Mouse (Mus musculus): ENCODE data around the gene Lypd6b. TPM values are rescaled to one million over a fixed set of nuclear protein-coding genes. Genes with fewer than 3 reads are reported as not detected.
A peak's percentile ranks its signal among the peaks of the same experiment; 100 is the strongest.

The Lypd6b gene
- polyA plus RNA-seq, 1 experiment, result 10.7 TPM

- no peak for TF ChIP-seq POLR2A (IDR thresholded peaks at IDR 0.05; ENCODE audit: borderline replicate concordance, insufficient read depth, low read length)
- TF ChIP-seq CTCF (IDR thresholded peaks at IDR 0.05; ENCODE audit: borderline replicate concordance, insufficient read depth, low read depth, low read length), result no peak
- DNase-seq, result peak; percentile 84 to 91
- WGBS, result 32% methylated on average over 14 of the region's 14 CpGs
- Histone ChIP-seq H3K27me3 (ENCODE audit: control insufficient read depth, insufficient read depth, low read length) (no peaks in the 10 kb centered on the region), H3K4me1 (ENCODE audit: control insufficient read depth, insufficient read depth, low read length) (peaks cover 53% of the 10 kb centered on the region), H3K4me3 (replicated peaks; ENCODE audit: insufficient read depth, low read depth, low read length) (no peak overlapping the region), H3K27ac (ENCODE audit: insufficient read depth, low read length) (0 out of 2 replicates have a peak overlapping the region, but pooled peaks have one; percentile 6)
Measured at GRCm38 (mm10) chr2:49745094-49745781, 42.2 kb upstream of the Lypd6b start.

DNA sequence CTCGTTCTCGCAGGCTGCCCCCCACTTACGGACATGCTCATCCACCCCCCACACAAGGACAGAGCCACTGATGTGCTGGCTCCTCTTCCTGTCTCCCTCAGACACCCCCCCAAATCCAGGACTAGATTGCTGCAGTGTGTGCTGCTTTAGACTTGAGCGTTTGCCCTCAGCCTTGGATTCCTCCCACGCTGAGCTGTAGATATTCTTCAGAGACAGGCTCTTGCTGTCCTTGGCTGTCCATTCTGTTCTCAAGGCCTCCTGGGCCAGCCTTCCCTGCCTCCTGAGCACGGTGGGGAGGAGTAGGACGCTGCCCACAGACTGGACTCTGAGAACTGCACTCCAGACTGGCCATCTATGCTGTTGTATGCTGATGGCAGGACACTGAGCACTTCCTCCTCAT is 40.5 kb upstream of the Lypd6b start:
- no peak for TF ChIP-seq CTCF (IDR thresholded peaks at IDR 0.05; ENCODE audit: borderline replicate concordance, insufficient read depth, low read depth, low read length)
- no peak for TF ChIP-seq POLR2A (IDR thresholded peaks at IDR 0.05; ENCODE audit: borderline replicate concordance, insufficient read depth, low read length)
- 57% methylated on average over 7 of the region's 7 CpGs for WGBS
- no peak for DNase-seq
- H3K4me1 ChIP-seq (ENCODE audit: control insufficient read depth, insufficient read depth, low read length), result peaks cover 42% of the 10 kb centered on the region
- no peak overlapping the region for H3K27ac ChIP-seq (ENCODE audit: insufficient read depth, low read length)
- H3K4me3 ChIP-seq (replicated peaks; ENCODE audit: insufficient read depth, low read depth, low read length), result no peak overlapping the region
- H3K27me3 ChIP-seq (ENCODE audit: control insufficient read depth, insufficient read depth, low read length), result no peaks in the 10 kb centered on the region

DNA sequence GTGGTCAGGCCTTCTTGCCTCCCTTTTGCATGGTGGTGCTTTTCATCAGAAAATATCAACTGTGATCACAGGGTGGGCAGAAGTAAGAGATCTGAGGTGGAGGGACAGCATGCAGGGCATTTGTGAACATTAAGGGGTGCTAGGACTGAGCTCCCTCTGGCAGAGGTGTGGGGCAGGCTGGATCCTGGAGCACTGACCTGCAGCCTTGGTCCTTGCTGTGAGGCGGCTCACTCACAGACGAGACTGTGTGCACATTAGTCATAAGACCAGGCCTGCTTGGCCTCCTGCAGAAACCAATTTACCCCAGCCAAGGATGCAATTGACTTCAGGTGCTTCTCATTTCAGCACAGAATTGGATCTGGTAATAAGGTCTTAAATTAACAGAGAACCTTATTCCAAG is 39.8 kb upstream of the Lypd6b start:
- no peaks in the 10 kb centered on the region for H3K27me3 ChIP-seq (ENCODE audit: control insufficient read depth, insufficient read depth, low read length)
- H3K27ac ChIP-seq (ENCODE audit: insufficient read depth, low read length), result no peak overlapping the region
- TF ChIP-seq POLR2A (IDR thresholded peaks at IDR 0.05; ENCODE audit: borderline replicate concordance, insufficient read depth, low read length), result no peak
- no peak for TF ChIP-seq CTCF (IDR thresholded peaks at IDR 0.05; ENCODE audit: borderline replicate concordance, insufficient read depth, low read depth, low read length)
- WGBS, result 35% methylated on average over 2 of the region's 2 CpGs
- no peak overlapping the region for H3K4me3 ChIP-seq (replicated peaks; ENCODE audit: insufficient read depth, low read depth, low read length)
- peaks cover 38% of the 10 kb centered on the region for H3K4me1 ChIP-seq (ENCODE audit: control insufficient read depth, insufficient read depth, low read length)
- DNase-seq, result peak in 1 of 2 experiments; percentile 39

DNA sequence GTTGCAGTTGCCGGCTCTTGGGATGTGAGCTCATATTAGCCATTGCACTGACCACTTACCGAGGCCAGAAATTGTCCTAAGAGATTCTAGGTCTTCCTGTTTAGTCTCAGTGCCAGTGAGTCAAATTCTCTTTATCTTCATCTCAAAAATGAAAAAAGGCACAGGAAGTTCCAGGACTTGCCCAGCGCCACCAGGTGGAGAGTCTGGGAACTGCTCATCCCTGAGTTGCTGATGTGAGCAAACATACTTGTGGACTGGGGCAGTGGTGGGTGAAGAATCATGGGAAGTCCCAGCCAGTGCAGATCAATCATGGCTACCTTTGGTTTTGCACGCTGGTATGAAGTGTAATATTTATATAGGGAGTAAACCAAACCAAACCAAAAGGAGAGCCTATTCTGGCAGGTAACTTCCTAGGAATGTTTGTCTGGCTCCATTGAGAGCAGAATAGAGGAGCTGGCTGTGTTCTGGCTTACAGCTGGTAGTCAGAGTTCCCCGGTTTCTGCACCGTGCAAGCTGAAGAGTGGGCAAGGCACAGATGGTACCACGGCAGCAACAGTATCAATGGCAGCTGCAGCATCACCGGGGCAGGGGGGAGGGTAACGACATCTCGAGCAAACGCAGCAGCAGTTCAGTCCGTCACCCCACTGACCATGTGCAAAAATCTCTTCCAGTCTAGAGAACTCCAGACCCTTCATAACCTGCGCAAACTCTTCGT is 38.7 kb upstream of the Lypd6b start:
- TF ChIP-seq CTCF (IDR thresholded peaks at IDR 0.05; ENCODE audit: borderline replicate concordance, insufficient read depth, low read depth, low read length) (peak; percentile 68; the same call in 1 of the 2 replicates), POLR2A (IDR thresholded peaks at IDR 0.05; ENCODE audit: borderline replicate concordance, insufficient read depth, low read length) (no peak)
- no peaks in the 10 kb centered on the region for H3K27me3 ChIP-seq (ENCODE audit: control insufficient read depth, insufficient read depth, low read length)
- peaks cover 31% of the 10 kb centered on the region for H3K4me1 ChIP-seq (ENCODE audit: control insufficient read depth, insufficient read depth, low read length)
- H3K4me3 ChIP-seq (replicated peaks; ENCODE audit: insufficient read depth, low read depth, low read length), result no peak overlapping the region
- WGBS, result 57% methylated on average over 14 of the region's 14 CpGs
- DNase-seq, result peak; percentile 37 to 58
- H3K27ac ChIP-seq (ENCODE audit: insufficient read depth, low read length), result no peak overlapping the region

- Histone ChIP-seq H3K27me3 (ENCODE audit: control insufficient read depth, insufficient read depth, low read length) (no peaks in the 10 kb centered on the region), H3K4me1 (ENCODE audit: control insufficient read depth, insufficient read depth, low read length) (peaks cover 24% of the 10 kb centered on the region), H3K27ac (ENCODE audit: insufficient read depth, low read length) (no peak overlapping the region), H3K4me3 (replicated peaks; ENCODE audit: insufficient read depth, low read depth, low read length) (no peak overlapping the region)
- 77% methylated on average over 11 of the region's 11 CpGs for WGBS
- DNase-seq, result no peak
- no peak for TF ChIP-seq CTCF (IDR thresholded peaks at IDR 0.05; ENCODE audit: borderline replicate concordance, insufficient read depth, low read depth, low read length)
- no peak for TF ChIP-seq POLR2A (IDR thresholded peaks at IDR 0.05; ENCODE audit: borderline replicate concordance, insufficient read depth, low read length)
Measured at GRCm38 (mm10) chr2:49749730-49750576, 37.5 kb upstream of the Lypd6b start.

- Histone ChIP-seq H3K27me3 (ENCODE audit: control insufficient read depth, insufficient read depth, low read length) (no peaks in the 10 kb centered on the region), H3K27ac (ENCODE audit: insufficient read depth, low read length) (no peak overlapping the region), H3K4me1 (ENCODE audit: control insufficient read depth, insufficient read depth, low read length) (peaks cover 13% of the 10 kb centered on the region), H3K4me3 (replicated peaks; ENCODE audit: insufficient read depth, low read depth, low read length) (no peak overlapping the region)
- DNase-seq, result no peak
- 77% methylated on average over 10 of the region's 10 CpGs for WGBS
- TF ChIP-seq POLR2A (IDR thresholded peaks at IDR 0.05; ENCODE audit: borderline replicate concordance, insufficient read depth, low read length) (no peak), CTCF (IDR thresholded peaks at IDR 0.05; ENCODE audit: borderline replicate concordance, insufficient read depth, low read depth, low read length) (no peak)
Measured at GRCm38 (mm10) chr2:49751544-49752210, 35.8 kb upstream of the Lypd6b start.

GRCm38 (mm10) chr2:49752211-49752607 is 35.3 kb upstream of the Lypd6b start:
- DNase-seq, result peak; percentile 54 to 68
- H3K4me1 ChIP-seq (ENCODE audit: control insufficient read depth, insufficient read depth, low read length), result peaks cover 11% of the 10 kb centered on the region
- no peaks in the 10 kb centered on the region for H3K27me3 ChIP-seq (ENCODE audit: control insufficient read depth, insufficient read depth, low read length)
- WGBS, result 17% methylated on average over 8 of the region's 8 CpGs
- no peak overlapping the region for H3K27ac ChIP-seq (ENCODE audit: insufficient read depth, low read length)
- no peak overlapping the region for H3K4me3 ChIP-seq (replicated peaks; ENCODE audit: insufficient read depth, low read depth, low read length)
- no peak for TF ChIP-seq POLR2A (IDR thresholded peaks at IDR 0.05; ENCODE audit: borderline replicate concordance, insufficient read depth, low read length)
- no peak for TF ChIP-seq CTCF (IDR thresholded peaks at IDR 0.05; ENCODE audit: borderline replicate concordance, insufficient read depth, low read depth, low read length)

Data from cerebellum, adult 2 months (tissue).